ENCODE assay signal across 33 mouse cellular contexts in the genomic region with DNA sequence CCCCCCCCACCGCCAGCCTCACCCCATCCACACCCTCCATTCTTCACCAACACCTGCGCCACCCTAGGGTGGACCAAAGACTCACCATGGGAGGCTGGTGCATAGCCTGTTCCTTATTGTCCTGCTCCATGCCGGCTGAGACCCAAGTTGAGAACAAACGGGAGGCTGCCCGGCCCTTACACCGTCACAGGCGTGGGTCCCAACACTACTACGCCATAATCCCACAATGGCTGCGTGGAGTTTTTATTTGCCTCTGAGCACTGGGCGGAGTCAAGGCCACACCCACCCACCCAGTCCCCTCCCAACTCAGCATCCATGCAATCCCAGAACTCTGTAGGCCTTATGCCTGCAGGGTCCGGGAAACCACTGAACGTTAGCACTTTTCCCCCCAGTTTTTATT. TPM values are rescaled to one million over a fixed set of nuclear protein-coding genes. Genes with fewer than 3 reads are reported as not detected.
A peak's percentile ranks its signal among the peaks of the same experiment; 100 is the strongest.
DNase-seq lines count a peak whose midpoint lies in the region; ATAC-seq and TF ChIP-seq lines count a peak whose summit lies in the region.
"Had no signal": no experiment of that assay in that cellular context is flagged by ENCODE, and none has a peak within 500 bp of the region (broad histone marks: within the 10 kb centered on the region; RNA-seq: fewer than 3 reads in every experiment).

A gene (minus strand): TSS at position 233 of the 400 bp plus-strand sequence.

- H3K36me3 ChIP-seq in embryonic facial prominence, embryonic 11.5 days (replicated peaks; ENCODE audit: control insufficient read depth, insufficient read depth, low read depth, low read length) = no peaks in the 10 kb centered on the region
- no peaks in the 10 kb centered on the region for H3K36me3 ChIP-seq in embryonic facial prominence, embryonic 10.5 days (replicated peaks)
- no peaks in the 10 kb centered on the region for H3K36me3 ChIP-seq in testis, adult 2 months (ENCODE audit: control insufficient read depth, insufficient read depth, low read length)
- H3K36me3 ChIP-seq in liver, embryonic 12.5 days = no peaks in the 10 kb centered on the region
- H3K36me3 ChIP-seq: forebrain, embryonic 10.5 days; hindbrain, embryonic 10.5 days; hindbrain, embryonic 13.5 days; intestine, embryonic 15.5 days had no signal

- no peak within 1 kb of the TSS for H3K4me3 ChIP-seq in embryonic facial prominence, embryonic 11.5 days (ENCODE audit: low read depth, low read length)
- no peak within 1 kb of the TSS for H3K4me3 ChIP-seq in embryonic facial prominence, embryonic 10.5 days
- peak within 1 kb of the TSS; percentile 63 for H3K4me3 ChIP-seq in testis, adult 2 months (ENCODE audit: control insufficient read depth, low read depth, low read length)
- H3K4me3 ChIP-seq in liver, embryonic 12.5 days = no peak within 1 kb of the TSS
- H3K4me3 ChIP-seq: forebrain, embryonic 10.5 days; forebrain, embryonic 13.5 days; gastrocnemius, adult 2 months; hindbrain, embryonic 10.5 days; hindbrain, embryonic 13.5 days; intestine, embryonic 15.5 days had no signal

- no peaks in the 10 kb centered on the region for H3K4me1 ChIP-seq in embryonic facial prominence, embryonic 11.5 days (ENCODE audit: control insufficient read depth, insufficient read depth, low read length)
- H3K4me1 ChIP-seq in embryonic facial prominence, embryonic 10.5 days = no peaks in the 10 kb centered on the region
- no peaks in the 10 kb centered on the region for H3K4me1 ChIP-seq in testis, adult 2 months (ENCODE audit: control insufficient read depth, insufficient read depth, low read length)
- H3K4me1 ChIP-seq in liver, embryonic 12.5 days = no peaks in the 10 kb centered on the region
- H3K4me1 ChIP-seq: forebrain, embryonic 10.5 days; forebrain, embryonic 13.5 days; hindbrain, embryonic 10.5 days; hindbrain, embryonic 13.5 days; intestine, embryonic 15.5 days had no signal

- H3K27me3 ChIP-seq in embryonic facial prominence, embryonic 11.5 days (ENCODE audit: control insufficient read depth, insufficient read depth, low read length) = no peaks in the 10 kb centered on the region
- H3K27me3 ChIP-seq in embryonic facial prominence, embryonic 10.5 days (replicated peaks; ENCODE audit: low read depth, poor library complexity, severe bottlenecking) = no peaks in the 10 kb centered on the region
- H3K27me3 ChIP-seq in testis, adult 2 months (ENCODE audit: control insufficient read depth, insufficient read depth, low read length) = no peaks in the 10 kb centered on the region
- no peaks in the 10 kb centered on the region; the same call in 1 of the 2 replicates for H3K27me3 ChIP-seq in liver, embryonic 12.5 days (replicated peaks)
- H3K27me3 ChIP-seq: forebrain, embryonic 13.5 days; hindbrain, embryonic 13.5 days; intestine, embryonic 15.5 days had no signal

- WGBS in embryonic facial prominence, embryonic 11.5 days = 67% methylated on average over 9 of the region's 12 CpGs
- WGBS in embryonic facial prominence, embryonic 10.5 days = 75% methylated on average over 12 of the region's 12 CpGs
- WGBS in liver, embryonic 12.5 days (ENCODE audit: insufficient replicate concordance) = 67% methylated on average over 12 of the region's 12 CpGs

- peak; percentile 44; the same call in 1 of the 2 replicates for TF ChIP-seq POLR2A in testis, adult 2 months (IDR thresholded peaks at IDR 0.05; ENCODE audit: control insufficient read depth, low read depth, low read length)

- no peak for TF ChIP-seq CTCF in testis, adult 2 months (IDR thresholded peaks at IDR 0.05; ENCODE audit: control insufficient read depth, insufficient read depth, insufficient replicate concordance, low read depth, low read length)

- H3K4me2 ChIP-seq in embryonic facial prominence, embryonic 11.5 days (ENCODE audit: low read depth, low read length) = no peak within 1 kb of the TSS
- H3K4me2 ChIP-seq in liver, embryonic 12.5 days = no peak within 1 kb of the TSS
- H3K4me2 ChIP-seq: forebrain, embryonic 13.5 days; heart, embryonic 11.5 days; hindbrain, embryonic 13.5 days; intestine, embryonic 15.5 days had no signal

- H3K27ac ChIP-seq in embryonic facial prominence, embryonic 11.5 days (replicated peaks; ENCODE audit: low read depth, low read length) = no peak within 1 kb of the TSS
- no peak within 1 kb of the TSS for H3K27ac ChIP-seq in embryonic facial prominence, embryonic 10.5 days (replicated peaks)
- H3K27ac ChIP-seq in testis, adult 2 months (ENCODE audit: control insufficient read depth, insufficient read depth, low read depth, low read length) = no peak within 1 kb of the TSS
- no peak within 1 kb of the TSS for H3K27ac ChIP-seq in liver, embryonic 12.5 days
- H3K27ac ChIP-seq: forebrain, embryonic 10.5 days; forebrain, embryonic 13.5 days; gastrocnemius, adult 2 months; hindbrain, embryonic 10.5 days; hindbrain, embryonic 13.5 days; intestine, embryonic 15.5 days had no signal

- no peak for DNase-seq in embryonic facial prominence, embryonic 11.5 days (ENCODE audit: low spot score)
- no peak for DNase-seq in embryonic facial prominence, embryonic 10.5 days (ENCODE audit: low spot score)
- DNase-seq in testis, postnatal 10 days (ENCODE audit: low spot score) = no peak
- peak; percentile 79 for DNase-seq in ZHBTc4 (ENCODE audit: low read depth, low spot score)
- no peak for DNase-seq in left cerebral cortex, adult 8-10 months (ENCODE audit: low spot score in 2 of 2)
- no peak for DNase-seq in layer of hippocampus, adult 18-20 months (ENCODE audit: low spot score in 2 of 2)
- DNase-seq: adrenal gland, adult 2 months; adrenal gland, postnatal 14 days; cerebellum, adult 11 months; cerebellum, adult 2 months; cerebellum, adult 9-11 months; cerebellum, postnatal 25 days; forebrain, postnatal 0 days; gastrocnemius, adult 2 months; gastrocnemius, postnatal 14 days; heart, adult 18-20 months; heart, postnatal 36 days had no signal

- 0 out of 2 replicates have a peak, but pooled peaks have one; percentile 23 for ATAC-seq in embryonic facial prominence, embryonic 11.5 days (replicated peaks; ENCODE audit: insufficient number of reproducible peaks, low FRiP score, low TSS enrichment, low read depth)
- no peak for ATAC-seq in liver, embryonic 12.5 days
- ATAC-seq: forebrain, embryonic 13.5 days; forebrain, postnatal 0 days; hindbrain, embryonic 16.5 days; intestine, embryonic 15.5 days had no signal

- no peak within 1 kb of the TSS for H3K9ac ChIP-seq in embryonic facial prominence, embryonic 11.5 days (replicated peaks; ENCODE audit: low read length)
- no peak within 1 kb of the TSS for H3K9ac ChIP-seq in liver, embryonic 12.5 days
- H3K9ac ChIP-seq: forebrain, embryonic 13.5 days; forebrain, postnatal 0 days; hindbrain, embryonic 13.5 days; intestine, embryonic 15.5 days had no signal

- H3K9me3 ChIP-seq in embryonic facial prominence, embryonic 11.5 days (replicated peaks; ENCODE audit: control insufficient read depth, low read length) = no peaks in the 10 kb centered on the region
- H3K9me3 ChIP-seq in embryonic facial prominence, embryonic 10.5 days = no peaks in the 10 kb centered on the region
- no peaks in the 10 kb centered on the region for H3K9me3 ChIP-seq in liver, embryonic 12.5 days (replicated peaks)
- H3K9me3 ChIP-seq: forebrain, embryonic 10.5 days; forebrain, embryonic 13.5 days; hindbrain, embryonic 10.5 days; hindbrain, embryonic 13.5 days; intestine, embryonic 15.5 days had no signal

RNA-seq across cellular contexts. Expression of the gene that starts here (rescaled TPM):
- polyA plus RNA-seq in embryonic facial prominence, embryonic 11.5 days (2014; fragmentation: Nextera tagmentation; extraction: Ambion mirVana) = not detected in 2 replicates
- polyA plus RNA-seq in embryonic facial prominence, embryonic 10.5 days (2016; fragmentation: Nextera tagmentation; extraction: Ambion mirVana) = not detected in 2 replicates
- polyA plus RNA-seq in testis, adult 2 months (2012; rRNA removed) = 31.3 and 33.3 TPM in 2 replicates
- not detected in 2 replicates for polyA plus RNA-seq in liver, embryonic 12.5 days (2016; fragmentation: Nextera tagmentation; extraction: Ambion mirVana)
- not detected for total RNA-seq in left cerebral cortex, adult 8-10 months (2022)
- total RNA-seq in layer of hippocampus, adult 18-20 months (2021) = not detected
- total RNA-seq: adrenal gland, adult 2 months; adrenal gland, postnatal 14 days; adrenal gland, postnatal 4 days; common myeloid progenitor, adult 5-6 weeks; forebrain, postnatal 0 days; gastrocnemius, adult 2 months; gastrocnemius, postnatal 14 days; gastrocnemius, postnatal 4 days; heart, adult 18-20 months; heart, postnatal 36 days; MEL had no signal
- polyA plus RNA-seq: adrenal gland, adult 2 months; cerebellum, adult 2 months; embryonic facial prominence, embryonic 14.5 days; forebrain, embryonic 10.5 days; forebrain, embryonic 13.5 days; forebrain, postnatal 0 days; heart, embryonic 11.5 days; heart, embryonic 14.5 days; heart, postnatal 0 days; hindbrain, embryonic 10.5 days; hindbrain, embryonic 13.5 days; hindbrain, embryonic 16.5 days; intestine, embryonic 15.5 days had no signal

Comparison
In these comparisons a context has a peak if more than half of its experiments do, and no peak if none do; other contexts are left out.
1. RNA of the gene that starts here (polyA plus RNA-seq): 31.3 to 33.3 TPM in testis, adult 2 months; not detected in liver, embryonic 12.5 days, not detected in embryonic facial prominence, embryonic 11.5 days and not detected in embryonic facial prominence, embryonic 10.5 days; every median in the first group is over 10 times any median in the second.
2. Peak in ATAC-seq in embryonic facial prominence, embryonic 11.5 days; RNA of the gene not detected or under 1 TPM.